Mouse (Mus musculus): Measurements from ENCODE around the gene Chit1.
A peak's percentile ranks its signal among the peaks of the same experiment; 100 is the strongest.

The Chit1 gene

GRCm38 (mm10) chr1:134079477-134080163 is 31.4 kb upstream of the Chit1 start:
- peak; percentile 87 for DNase-seq (ENCODE audit: low spot score)

- no peak for DNase-seq (ENCODE audit: low spot score)
Observed at GRCm38 (mm10) chr1:134080406-134080805, 30.6 kb upstream of the Chit1 start.

- DNase-seq (ENCODE audit: low spot score), result no peak
Observed at GRCm38 (mm10) chr1:134080881-134081450, 30.1 kb upstream of the Chit1 start.

- DNase-seq (ENCODE audit: low spot score), result peak; percentile 57
Observed at GRCm38 (mm10) chr1:134082987-134083516, 28.0 kb upstream of the Chit1 start.

GRCm38 (mm10) chr1:134083676-134084075 is 27.4 kb upstream of the Chit1 start:
- peak; percentile 26 for DNase-seq (ENCODE audit: low spot score)

- no peak for DNase-seq (ENCODE audit: low spot score)
Observed at GRCm38 (mm10) chr1:134084128-134084527, 26.9 kb upstream of the Chit1 start.

GRCm38 (mm10) chr1:134086017-134086416 is 25.0 kb upstream of the Chit1 start:
- DNase-seq (ENCODE audit: low spot score), result no peak

- peak; percentile 18 for DNase-seq (ENCODE audit: low spot score)
Observed at GRCm38 (mm10) chr1:134086811-134087398, 24.1 kb upstream of the Chit1 start.

GRCm38 (mm10) chr1:134089074-134089473 is 22.0 kb upstream of the Chit1 start:
- DNase-seq (ENCODE audit: low spot score), result no peak

GRCm38 (mm10) chr1:134091851-134092250 is 19.2 kb upstream of the Chit1 start:
- DNase-seq (ENCODE audit: low spot score), result no peak

GRCm38 (mm10) chr1:134092368-134092767 is 18.7 kb upstream of the Chit1 start:
- DNase-seq (ENCODE audit: low spot score), result no peak

- peak; percentile 97 for DNase-seq (ENCODE audit: low spot score)
Observed at GRCm38 (mm10) chr1:134092852-134093770, 17.9 kb upstream of the Chit1 start.

GRCm38 (mm10) chr1:134093771-134094526 is 17.1 kb upstream of the Chit1 start:
- DNase-seq (ENCODE audit: low spot score), result peak; percentile 80

GRCm38 (mm10) chr1:134095033-134095612 is 15.9 kb upstream of the Chit1 start:
- peak; percentile 28 for DNase-seq (ENCODE audit: low spot score)

- no peak for DNase-seq (ENCODE audit: low spot score)
Observed at GRCm38 (mm10) chr1:134095721-134096120, 15.3 kb upstream of the Chit1 start.

- peak; percentile 82 for DNase-seq (ENCODE audit: low spot score)
Observed at GRCm38 (mm10) chr1:134096264-134096934, 14.6 kb upstream of the Chit1 start.

- peak; percentile 81 for DNase-seq (ENCODE audit: low spot score)
Observed at GRCm38 (mm10) chr1:134097080-134097855, 13.8 kb upstream of the Chit1 start.

GRCm38 (mm10) chr1:134097956-134098725 is 12.9 kb upstream of the Chit1 start:
- DNase-seq (ENCODE audit: low spot score), result peak; percentile 87
